Mouse (Mus musculus) olfactory bulb, adult 2 months (tissue): Measurements from ENCODE around the gene Pced1b. TPM values are rescaled to one million over a fixed set of nuclear protein-coding genes. Genes with fewer than 3 reads are reported as not detected.

Experiments
- H3K27ac ChIP-seq: fragments of 200-500 bp; 2 replicates; pipeline ENCODE4 v1.5.1; 2012; ENCODE audit warnings: low read depth, low read length; ENCODE audit not compliant: insufficient read depth
- H3K4me1 ChIP-seq: fragments of 200-500 bp; 2 replicates; pipeline ENCODE4 v1.6.1; 2012; ENCODE audit warnings: low read length; ENCODE audit not compliant: control insufficient read depth, insufficient read depth
- H3K4me3 ChIP-seq: fragments of 200-500 bp; 2 replicates; pipeline ENCODE4 v1.5.1; 2012; ENCODE audit warnings: mild to moderate bottlenecking, low read depth, low read length, moderate library complexity; ENCODE audit not compliant: insufficient read depth
- CTCF ChIP-seq: fragments of 200-500 bp; IDR thresholded peaks from 2 replicates; pipeline ENCODE4 v1.5.1; 2012; ENCODE audit warnings: low read depth, mild to moderate bottlenecking, low read length, moderate library complexity; ENCODE audit not compliant: insufficient read depth
- POLR2A ChIP-seq: fragments of 200-500 bp; IDR thresholded peaks from 2 replicates; pipeline ENCODE4 v1.6.1; 2012; ENCODE audit warnings: mild to moderate bottlenecking, low read depth, low read length, moderate library complexity; ENCODE audit not compliant: insufficient read depth
- WGBS: fragments of 180-500 bp; shearing (Covaris S2); methylation state at CpG from one replicate; pipeline ENCODE4 v1.1.7; 2018; 5-methylcytosine and 5-hydroxymethylcytosine counted together
- polyA plus RNA-seq: library from polyadenylated mRNA; stranded (reverse); fragments of >200 nt; gene quantifications from 2 replicates; pipeline ENCODE4 v1.2.4, GENCODE M21; 2012; ENCODE audit warnings: low replicate concordance; ENCODE audit not compliant: missing spikeins, insufficient read depth, insufficient read length

The Pced1b gene
- polyA plus RNA-seq, 1 experiment: not detected

- TF ChIP-seq POLR2A (no peak), CTCF (no peak)
- Histone ChIP-seq H3K4me3 (no peak overlapping the region), H3K4me1 (0 out of 2 replicates have a peak, but pooled peaks cover 3% of the 10 kb centered on the region), H3K27ac (no peak overlapping the region)
- over 99% methylated on average over 4 of the region's 4 CpGs for WGBS
Measured at GRCm38 (mm10) chr15:97254375-97254774, 7.5 kb downstream of the Pced1b start.

- TF ChIP-seq POLR2A (no peak), CTCF (no peak)
- WGBS: 97% methylated on average over 3 of the region's 3 CpGs
- Histone ChIP-seq H3K27ac (no peak overlapping the region), H3K4me1 (0 out of 2 replicates have a peak, but pooled peaks cover 3% of the 10 kb centered on the region), H3K4me3 (no peak overlapping the region)
Measured at GRCm38 (mm10) chr15:97255800-97256199, 8.9 kb downstream of the Pced1b start.

- TF ChIP-seq CTCF (no peak), POLR2A (no peak)
- WGBS: 94% methylated on average over 11 of the region's 11 CpGs
- no peak overlapping the region for H3K27ac ChIP-seq
- no peak overlapping the region for H3K4me3 ChIP-seq
- H3K4me1 ChIP-seq: 0 out of 2 replicates have a peak, but pooled peaks cover 3% of the 10 kb centered on the region
Measured at GRCm38 (mm10) chr15:97256411-97256810, 9.5 kb downstream of the Pced1b start.

GRCm38 (mm10) chr15:97257206-97257775 lies 10.4 kb downstream of the Pced1b start:
- H3K4me1 ChIP-seq: 0 out of 2 replicates have a peak, but pooled peaks cover 3% of the 10 kb centered on the region
- 82% methylated on average over 8 of the region's 8 CpGs for WGBS
- H3K4me3 ChIP-seq: no peak overlapping the region
- H3K27ac ChIP-seq: no peak overlapping the region
- no peak for TF ChIP-seq CTCF
- no peak for TF ChIP-seq POLR2A

- H3K27ac ChIP-seq: no peak overlapping the region
- WGBS: 80% methylated on average over 17 of the region's 17 CpGs
- no peaks in the 10 kb centered on the region for H3K4me1 ChIP-seq
- H3K4me3 ChIP-seq: no peak overlapping the region
- no peak for TF ChIP-seq CTCF
- no peak for TF ChIP-seq POLR2A
Measured at GRCm38 (mm10) chr15:97258483-97259230, 11.8 kb downstream of the Pced1b start.

- Histone ChIP-seq H3K4me1 (no peaks in the 10 kb centered on the region), H3K27ac (no peak overlapping the region), H3K4me3 (no peak overlapping the region)
- no peak for TF ChIP-seq POLR2A
- no peak for TF ChIP-seq CTCF
- 36% methylated on average over 8 of the region's 8 CpGs for WGBS
Measured at GRCm38 (mm10) chr15:97259300-97259699, 12.4 kb downstream of the Pced1b start.

- TF ChIP-seq POLR2A (no peak), CTCF (no peak)
- Histone ChIP-seq H3K4me3 (no peak overlapping the region), H3K4me1 (no peaks in the 10 kb centered on the region), H3K27ac (no peak overlapping the region)
- 78% methylated on average over 11 of the region's 11 CpGs for WGBS
Measured at GRCm38 (mm10) chr15:97259968-97260597, 13.2 kb downstream of the Pced1b start.

- no peak overlapping the region for H3K4me3 ChIP-seq
- no peak overlapping the region for H3K27ac ChIP-seq
- 88% methylated on average over 9 of the region's 9 CpGs for WGBS
- no peaks in the 10 kb centered on the region for H3K4me1 ChIP-seq
- TF ChIP-seq CTCF: no peak
- no peak for TF ChIP-seq POLR2A
Measured at GRCm38 (mm10) chr15:97262251-97262650, 15.3 kb downstream of the Pced1b start.
